Mouse (Mus musculus) left cerebral cortex, postnatal 25 days (tissue): ENCODE measurements around the gene Bckdk. TPM values are rescaled to one million over a fixed set of nuclear protein-coding genes. Genes with fewer than 3 reads are reported as not detected.
"Not testable (repeated sequence)": the region's sequence is repeated elsewhere in the genome, so short reads cannot be mapped to it uniquely, and the experiment has no call there.

Source experiments
- DNase-seq, 2 experiments: peaks; one replicate each; pipeline ENCODE4 v3.0.0; 2022; ENCODE audit warnings: low spot score in 2 of 2, mixed read lengths in 1 of 2
- intact Hi-C: fragments of 180-260 bp; cut with DNase I; formaldehyde crosslinking; loops from one replicate; pipeline ENCODE4 v1.15.1; 2025
- total RNA-seq, 2 experiments: library from RNA; stranded (reverse); gene quantifications; 2 replicates each; pipeline ENCODE4 v1.2.3; 2021

Gene Bckdk
- total RNA-seq, 2 experiments from 2014 or later, result 33.7 to 37.6 TPM

- DNase-seq, result no peak
- intact Hi-C loops, result loop anchor here (2.0 kb wide), 1 partner anchor 18 kb away; the partner anchor contains the start of genes Zfp646 and Zfp668
Measured at GRCm38 (mm10) chr7:127894480-127894879, 9.4 kb upstream of the Bckdk start.

GRCm38 (mm10) chr7:127895442-127895841, 8.4 kb upstream of the Bckdk start, which contains the start of the genes Gm21974 and Vkorc1:
Gene Gm21974 (minus strand): TSS chr7:127895454.
Gene Vkorc1 (minus strand): TSS chr7:127895617.
- intact Hi-C loops, result loop anchor here (2.0 kb wide), 1 partner anchor 19 kb away; the partner anchor contains the start of genes Zfp646 and Zfp668
- DNase-seq, result peak; percentile 95 to 98

GRCm38 (mm10) chr7:127895891-127896290, 8.0 kb upstream of the Bckdk start:
- intact Hi-C loops, result loop anchor here (2.0 kb wide), 1 partner anchor 19 kb away; the partner anchor contains the start of genes Zfp646 and Zfp668
- DNase-seq, result not testable (repeated sequence)

- intact Hi-C loops, result no loop called here
- peak in 1 of 2 experiments; percentile 44 for DNase-seq
Measured at GRCm38 (mm10) chr7:127896384-127896783, 7.5 kb upstream of the Bckdk start.

- intact Hi-C loops, result no loop called here
- DNase-seq, result no peak
Measured at GRCm38 (mm10) chr7:127897542-127897941, 6.3 kb upstream of the Bckdk start.

GRCm38 (mm10) chr7:127898179-127898956, 5.5 kb upstream of the Bckdk start:
- DNase-seq, result no peak
- intact Hi-C loops, result no loop called here

- DNase-seq, result no peak
- intact Hi-C loops, result no loop called here
Measured at GRCm38 (mm10) chr7:127899997-127900396, 3.9 kb upstream of the Bckdk start.

GRCm38 (mm10) chr7:127901772-127902171, 2.1 kb upstream of the Bckdk start:
- no peak for DNase-seq
- intact Hi-C loops, result loop anchor here (1.0 kb wide), 1 partner anchor 92 kb away; no protein-coding TSS in a partner anchor

- intact Hi-C loops, result no loop called here
- DNase-seq, result no peak
Measured at GRCm38 (mm10) chr7:127907939-127908338, 4.1 kb downstream of the Bckdk start.

GRCm38 (mm10) chr7:127908656-127909055, 4.8 kb downstream of the Bckdk start:
- DNase-seq, result no peak
- intact Hi-C loops, result no loop called here

- intact Hi-C loops, result no loop called here
- peak; percentile 87 to 93 for DNase-seq
Measured at GRCm38 (mm10) chr7:127912190-127912871, 8.4 kb downstream of the Bckdk start, which contains the start of gene Kat8. Gene Kat8 (plus strand): TSS chr7:127912516.

GRCm38 (mm10) chr7:127912938-127913337, 9.1 kb downstream of the Bckdk start:
- intact Hi-C loops, result no loop called here
- no peak for DNase-seq

GRCm38 (mm10) chr7:127915293-127915692, 11.4 kb downstream of the Bckdk start:
- intact Hi-C loops, result no loop called here
- no peak for DNase-seq

GRCm38 (mm10) chr7:127918203-127918602, 14.3 kb downstream of the Bckdk start:
- DNase-seq, result peak in 1 of 2 experiments; percentile 35
- intact Hi-C loops, result no loop called here

GRCm38 (mm10) chr7:127919290-127919689, 15.4 kb downstream of the Bckdk start:
- intact Hi-C loops, result no loop called here

GRCm38 (mm10) chr7:127921516-127921915, 17.6 kb downstream of the Bckdk start:
- peak in 1 of 2 experiments; percentile 31 for DNase-seq
- intact Hi-C loops, result no loop called here

More at GRCm38 (mm10) chr7:127919290-127919689, 15.4 kb downstream of the Bckdk start:
- no peak for DNase-seq

- DNase-seq, result peak in 1 of 2 experiments; percentile 57
- intact Hi-C loops, result no loop called here
Measured at GRCm38 (mm10) chr7:127922451-127923275, 18.8 kb downstream of the Bckdk start.

- intact Hi-C loops, result no loop called here
- no peak for DNase-seq
Measured at GRCm38 (mm10) chr7:127923714-127924113, 19.8 kb downstream of the Bckdk start.

GRCm38 (mm10) chr7:127925252-127925651, 21.4 kb downstream of the Bckdk start:
- no peak for DNase-seq
- intact Hi-C loops, result no loop called here
